Mouse (Mus musculus) intestine, embryonic 16.5 days (tissue): ENCODE results near the gene Tmem17. TPM values are rescaled to one million over a fixed set of nuclear protein-coding genes. Genes with fewer than 3 reads are reported as not detected.

Experiments used
- ATAC-seq: fragments of 200-750 bp; cut with Nextera tagmentation; 2 replicates; pipeline ENCODE4 v1.8.0; 2017; ENCODE audit warnings: moderate TSS enrichment, moderate library complexity
- H3K27ac ChIP-seq: fragments of 300-500 bp; sonication (generic); 2 replicates; pipeline ENCODE4 v1.5.1; 2014; ENCODE audit warnings: mild to moderate bottlenecking, low read length
- H3K27me3 ChIP-seq: fragments of 300-500 bp; sonication (generic); replicated peaks from 2 replicates; pipeline ENCODE4 v1.6.1; 2014; ENCODE audit warnings: low read length, control low read depth, mixed read lengths; ENCODE audit not compliant: control insufficient read depth, insufficient read depth
- H3K36me3 ChIP-seq: fragments of 300-500 bp; sonication (generic); 2 replicates; pipeline ENCODE4 v1.6.1; 2014; ENCODE audit warnings: low read length, control low read depth; ENCODE audit not compliant: control insufficient read depth, insufficient read depth
- H3K4me1 ChIP-seq: fragments of 300-500 bp; sonication (generic); 2 replicates; pipeline ENCODE4 v1.6.1; 2014; ENCODE audit warnings: low read length, control low read depth, mixed read lengths; ENCODE audit not compliant: control insufficient read depth, insufficient read depth
- H3K4me2 ChIP-seq: fragments of 300-500 bp; sonication (generic); 2 replicates; pipeline ENCODE4 v1.6.1; 2014; ENCODE audit warnings: low read depth, low read length, control low read depth
- H3K4me3 ChIP-seq: fragments of 300-500 bp; sonication (generic); 2 replicates; pipeline ENCODE4 v1.5.1; 2014; ENCODE audit warnings: mild to moderate bottlenecking, low read length
- H3K9ac ChIP-seq: fragments of 300-500 bp; sonication (generic); 2 replicates; pipeline ENCODE4 v1.6.1; 2014; ENCODE audit warnings: low read depth, low read length
- H3K9me3 ChIP-seq: fragments of 300-500 bp; sonication (generic); 2 replicates; pipeline ENCODE4 v1.6.1; 2016; ENCODE audit warnings: low read length, control low read depth; ENCODE audit not compliant: control insufficient read depth
- whole genome bisulfite sequencing: fragments of 180-500 bp; shearing (Covaris S2); extraction: QIAGEN DNeasy Blood & Tissue Kit; methylation state at CpG from one replicate; pipeline ENCODE4 v1.1.7; 2014; 5-methylcytosine and 5-hydroxymethylcytosine counted together
- polyA plus RNA-seq: library from polyadenylated mRNA; unstranded; fragments of >200 nt; fragmentation: Nextera tagmentation; extraction: Ambion mirVana; gene quantifications from 2 replicates; pipeline ENCODE4 v1.2.1, GENCODE M21; 2015

Gene Tmem17
- polyA plus RNA-seq, 1 experiment from 2014 or later: 9.5 TPM

- ATAC-seq: no peak
- WGBS: 65% methylated on average over 9 of the region's 9 CpGs
- Histone ChIP-seq H3K27ac (no peak overlapping the region), H3K27me3 (no peaks in the 10 kb centered on the region), H3K4me3 (no peak overlapping the region), H3K9me3 (no peaks in the 10 kb centered on the region), H3K4me1 (no peaks in the 10 kb centered on the region), H3K4me2 (no peak overlapping the region), H3K36me3 (no peaks in the 10 kb centered on the region), H3K9ac (no peak overlapping the region)
These were observed 10.9 kb upstream of the Tmem17 start for GRCm38 (mm10) chr11:22500771-22501566.

- Histone ChIP-seq H3K4me2 (peak overlapping the region; percentile 81), H3K9ac (peak overlapping the region; percentile 96), H3K4me3 (peak overlapping the region; percentile 83), H3K27me3 (no peaks in the 10 kb centered on the region), H3K9me3 (no peaks in the 10 kb centered on the region), H3K36me3 (no peaks in the 10 kb centered on the region), H3K4me1 (no peaks in the 10 kb centered on the region), H3K27ac (peak overlapping the region; percentile 96)
- 45% methylated on average over 11 of the region's 11 CpGs for WGBS
- ATAC-seq: no peak
These were observed 1.2 kb downstream of the Tmem17 start for GRCm38 (mm10) chr11:22513075-22513474.

GRCm38 (mm10) chr11:22515061-22515460 lies 3.2 kb downstream of the Tmem17 start:
- no peak overlapping the region for H3K4me3 ChIP-seq
- ATAC-seq: no peak
- H3K4me1 ChIP-seq: no peaks in the 10 kb centered on the region
- H3K9me3 ChIP-seq: no peaks in the 10 kb centered on the region
- H3K36me3 ChIP-seq: 0 out of 2 replicates have a peak, but pooled peaks cover 2% of the 10 kb centered on the region
- no peaks in the 10 kb centered on the region for H3K27me3 ChIP-seq
- no peak overlapping the region for H3K4me2 ChIP-seq
- H3K27ac ChIP-seq: no peak overlapping the region
- WGBS: 100% methylated on average over 2 of the region's 2 CpGs
- H3K9ac ChIP-seq: no peak overlapping the region

GRCm38 (mm10) chr11:22518445-22518844 lies 6.6 kb downstream of the Tmem17 start:
- Histone ChIP-seq H3K4me2 (no peak overlapping the region), H3K4me1 (no peaks in the 10 kb centered on the region), H3K4me3 (no peak overlapping the region), H3K36me3 (0 out of 2 replicates have a peak, but pooled peaks cover 2% of the 10 kb centered on the region), H3K27me3 (no peaks in the 10 kb centered on the region), H3K27ac (no peak overlapping the region), H3K9me3 (no peaks in the 10 kb centered on the region), H3K9ac (no peak overlapping the region)
- no peak for ATAC-seq
- WGBS: 82% methylated on average over 6 of the region's 6 CpGs

- WGBS: 96% methylated on average over 4 of the region's 4 CpGs
- ATAC-seq: no peak
- no peak overlapping the region for H3K27ac ChIP-seq
These were observed 8.4 kb downstream of the Tmem17 start for GRCm38 (mm10) chr11:22520251-22520650.

GRCm38 (mm10) chr11:22524606-22525005 lies 12.7 kb downstream of the Tmem17 start:
- Histone ChIP-seq H3K4me1 (no peaks in the 10 kb centered on the region), H3K4me2 (no peak overlapping the region), H3K9me3 (no peaks in the 10 kb centered on the region), H3K27me3 (no peaks in the 10 kb centered on the region), H3K27ac (no peak overlapping the region), H3K36me3 (no peaks in the 10 kb centered on the region), H3K9ac (no peak overlapping the region), H3K4me3 (no peak overlapping the region)
- ATAC-seq: no peak
- WGBS: 83% methylated on average over 1 of the region's 1 CpGs

More at GRCm38 (mm10) chr11:22520251-22520650, 8.4 kb downstream of the Tmem17 start:
- Histone ChIP-seq H3K36me3 (0 out of 2 replicates have a peak, but pooled peaks cover 2% of the 10 kb centered on the region), H3K27me3 (no peaks in the 10 kb centered on the region), H3K4me2 (no peak overlapping the region), H3K4me1 (no peaks in the 10 kb centered on the region), H3K9me3 (no peaks in the 10 kb centered on the region), H3K9ac (no peak overlapping the region), H3K4me3 (no peak overlapping the region)

GRCm38 (mm10) chr11:22540600-22540999 lies 28.7 kb downstream of the Tmem17 start:
- Histone ChIP-seq H3K4me1 (no peaks in the 10 kb centered on the region), H3K9me3 (no peaks in the 10 kb centered on the region), H3K36me3 (no peaks in the 10 kb centered on the region), H3K27ac (no peak overlapping the region), H3K9ac (no peak overlapping the region), H3K4me2 (no peak overlapping the region), H3K27me3 (no peaks in the 10 kb centered on the region), H3K4me3 (no peak overlapping the region)
- ATAC-seq: no peak
- WGBS: 55% methylated on average over 1 of the region's 1 CpGs

GRCm38 (mm10) chr11:22560061-22560460 lies 48.2 kb downstream of the Tmem17 start:
- 62% methylated on average over 1 of the region's 1 CpGs for WGBS
- no peak overlapping the region for H3K27ac ChIP-seq

GRCm38 (mm10) chr11:22560503-22561328 lies 48.8 kb downstream of the Tmem17 start:
- no peaks in the 10 kb centered on the region for H3K36me3 ChIP-seq
- 37% methylated on average over 6 of the region's 6 CpGs for WGBS

More at GRCm38 (mm10) chr11:22560061-22560460, 48.2 kb downstream of the Tmem17 start:
- 0 out of 2 replicates have a peak, but pooled peaks cover 3% of the 10 kb centered on the region for H3K4me1 ChIP-seq
- H3K9me3 ChIP-seq: no peaks in the 10 kb centered on the region
- no peaks in the 10 kb centered on the region for H3K36me3 ChIP-seq
- no peak overlapping the region for H3K4me3 ChIP-seq
- no peaks in the 10 kb centered on the region for H3K27me3 ChIP-seq
- H3K4me2 ChIP-seq: no peak overlapping the region
- no peak overlapping the region for H3K9ac ChIP-seq
- ATAC-seq: no peak

More at GRCm38 (mm10) chr11:22560503-22561328, 48.8 kb downstream of the Tmem17 start:
- Histone ChIP-seq H3K4me3 (no peak overlapping the region), H3K9me3 (no peaks in the 10 kb centered on the region), H3K9ac (no peak overlapping the region), H3K4me1 (0 out of 2 replicates have a peak, but pooled peaks cover 3% of the 10 kb centered on the region), H3K4me2 (no peak overlapping the region), H3K27ac (peak overlapping the region; percentile 14; the same call in 1 of the 2 replicates), H3K27me3 (no peaks in the 10 kb centered on the region)
- peak; percentile 71 for ATAC-seq
